Mouse (Mus musculus) C2C12 (cell line): ENCODE data around the gene Gm15737. TPM values are rescaled to one million over a fixed set of nuclear protein-coding genes. Genes with fewer than 3 reads are reported as not detected.

Experiments used
- H3K27me3 ChIP-seq: one replicate; pipeline ENCODE4 v1.6.1; 2011; ENCODE audit not compliant: control insufficient read depth, insufficient read depth, insufficient read length
- H3K36me3 ChIP-seq: one replicate; pipeline ENCODE4 v1.6.1; 2011; ENCODE audit not compliant: control insufficient read depth, insufficient read depth
- H3K4me3 ChIP-seq: one replicate; pipeline ENCODE4 v1.5.1; 2011; ENCODE audit warnings: mild to moderate bottlenecking, control low read depth; ENCODE audit not compliant: poor library complexity, insufficient read depth, severe bottlenecking
- H3K79me2 ChIP-seq: one replicate; pipeline ENCODE4 v1.6.1; 2011; ENCODE audit not compliant: control insufficient read depth, insufficient read depth
- H3K79me3 ChIP-seq: one replicate; pipeline ENCODE4 v1.6.1; 2011; ENCODE audit warnings: low read depth, control low read depth
- H3ac ChIP-seq: one replicate; pipeline ENCODE3; 2011; ENCODE audit warnings: low read depth; ENCODE audit not compliant: control insufficient read depth, insufficient read length
- CEBPB ChIP-seq: IDR thresholded peaks from one replicate; pipeline ENCODE4 v1.6.1; 2011; ENCODE audit warnings: low read depth, mild to moderate bottlenecking, control low read depth, moderate library complexity
- CTCF ChIP-seq: IDR thresholded peaks from one replicate; pipeline ENCODE4 v1.5.1; 2011; ENCODE audit not compliant: control insufficient read depth, insufficient read depth, insufficient read length
- FOSL1 ChIP-seq: IDR thresholded peaks from one replicate; pipeline ENCODE4 v1.8.0; 2011; ENCODE audit warnings: mild to moderate bottlenecking, low read length; ENCODE audit not compliant: poor library complexity, insufficient read depth, severe bottlenecking
- MAX ChIP-seq: IDR thresholded peaks from one replicate; pipeline ENCODE4 v1.6.1; 2011; ENCODE audit warnings: mild to moderate bottlenecking, control low read depth
- MYOD1 ChIP-seq: IDR thresholded peaks from one replicate; pipeline ENCODE4 v1.6.1; 2011; ENCODE audit warnings: low read depth; ENCODE audit not compliant: control insufficient read depth, insufficient read length
- MYOG ChIP-seq: IDR thresholded peaks from one replicate; pipeline ENCODE4 v1.6.1; 2011; ENCODE audit not compliant: control insufficient read depth, insufficient read length; ENCODE audit errors: extremely low read depth
- USF1 ChIP-seq: IDR thresholded peaks from one replicate; pipeline ENCODE4 v1.6.1; 2011; ENCODE audit warnings: low read depth, mild to moderate bottlenecking, control low read depth, moderate library complexity
- polyA plus RNA-seq: library from polyadenylated mRNA; unstranded; fragments of >200 nt; fragmentation: generic; extraction: Trizol; gene quantifications from one replicate; pipeline ENCODE4 v1.2.1, GENCODE M21; 2012; ENCODE audit warnings: missing spikeins

Gm15737 gene
- polyA plus RNA-seq, 1 experiment = not detected

- H3K79me2 ChIP-seq = no peaks in the 10 kb centered on the region
These were observed 6.6 kb upstream of the Gm15737 start for GRCm38 (mm10) chr6:92862599-92862998.

GRCm38 (mm10) chr6:92869582-92870219 lies 544 bp downstream of the Gm15737 start:
- no peaks in the 10 kb centered on the region for H3K79me2 ChIP-seq
- no peaks in the 10 kb centered on the region for H3K36me3 ChIP-seq
- TF ChIP-seq USF1 = no peak
- no peak for TF ChIP-seq CTCF
- TF ChIP-seq MAX = no peak
- TF ChIP-seq CEBPB = no peak
- no peak for TF ChIP-seq MYOG
- TF ChIP-seq FOSL1 = no peak
- TF ChIP-seq MYOD1 = no peak
- H3ac ChIP-seq = no peak overlapping the region
- H3K4me3 ChIP-seq = no peak overlapping the region
- H3K27me3 ChIP-seq = no peaks in the 10 kb centered on the region
- H3K79me3 ChIP-seq = no peaks in the 10 kb centered on the region

More at GRCm38 (mm10) chr6:92862599-92862998, 6.6 kb upstream of the Gm15737 start:
- Histone ChIP-seq H3ac (no peak overlapping the region), H3K27me3 (no peaks in the 10 kb centered on the region), H3K4me3 (no peak overlapping the region), H3K79me3 (no peaks in the 10 kb centered on the region), H3K36me3 (no peaks in the 10 kb centered on the region)
- no peak for TF ChIP-seq CTCF
- no peak for TF ChIP-seq CEBPB
- TF ChIP-seq MYOD1 = no peak
- no peak for TF ChIP-seq USF1
- no peak for TF ChIP-seq FOSL1
- TF ChIP-seq MYOG = no peak
- no peak for TF ChIP-seq MAX

- H3K4me3 ChIP-seq = no peak overlapping the region
- H3K27me3 ChIP-seq = no peaks in the 10 kb centered on the region
- H3K79me3 ChIP-seq = no peaks in the 10 kb centered on the region
- no peak for TF ChIP-seq MAX
- no peak for TF ChIP-seq CEBPB
- TF ChIP-seq FOSL1 = no peak
- no peak for TF ChIP-seq USF1
- no peak for TF ChIP-seq MYOD1
- TF ChIP-seq CTCF = no peak
- TF ChIP-seq MYOG = no peak
- no peaks in the 10 kb centered on the region for H3K36me3 ChIP-seq
- H3K79me2 ChIP-seq = no peaks in the 10 kb centered on the region
- no peak overlapping the region for H3ac ChIP-seq
These were observed 2.7 kb downstream of the Gm15737 start for GRCm38 (mm10) chr6:92871813-92872212.

GRCm38 (mm10) chr6:92872766-92873165 lies 3.6 kb downstream of the Gm15737 start:
- Histone ChIP-seq H3K79me3 (no peaks in the 10 kb centered on the region), H3K36me3 (no peaks in the 10 kb centered on the region), H3K79me2 (no peaks in the 10 kb centered on the region), H3ac (no peak overlapping the region), H3K27me3 (no peaks in the 10 kb centered on the region), H3K4me3 (no peak overlapping the region)
- no peak for TF ChIP-seq MYOG
- TF ChIP-seq FOSL1 = no peak
- TF ChIP-seq USF1 = no peak
- no peak for TF ChIP-seq CTCF
- no peak for TF ChIP-seq CEBPB
- TF ChIP-seq MAX = no peak
- no peak for TF ChIP-seq MYOD1

- Histone ChIP-seq H3K79me2 (no peaks in the 10 kb centered on the region), H3K4me3 (no peak overlapping the region), H3K27me3 (no peaks in the 10 kb centered on the region), H3K79me3 (no peaks in the 10 kb centered on the region), H3K36me3 (no peaks in the 10 kb centered on the region), H3ac (no peak overlapping the region)
- TF ChIP-seq MYOD1 (no peak), MYOG (no peak), CTCF (no peak), FOSL1 (no peak), CEBPB (no peak), USF1 (no peak)
These were observed 5.7 kb downstream of the Gm15737 start for GRCm38 (mm10) chr6:92874854-92875253.

- Histone ChIP-seq H3K79me3 (no peaks in the 10 kb centered on the region), H3ac (no peak overlapping the region), H3K4me3 (no peak overlapping the region), H3K27me3 (no peaks in the 10 kb centered on the region), H3K79me2 (no peaks in the 10 kb centered on the region), H3K36me3 (no peaks in the 10 kb centered on the region)
- TF ChIP-seq MYOG (no peak), MAX (no peak)
These were observed 6.2 kb downstream of the Gm15737 start for GRCm38 (mm10) chr6:92875340-92875739.
